Mouse (Mus musculus): ENCODE measurements around the gene Ccdc183. TPM values are rescaled to one million over a fixed set of nuclear protein-coding genes. Genes with fewer than 3 reads are reported as not detected.

Ccdc183 gene
- not detected in 2 replicates for polyA plus RNA-seq (2012; ENCODE audit: low replicate concordance)

DNA sequence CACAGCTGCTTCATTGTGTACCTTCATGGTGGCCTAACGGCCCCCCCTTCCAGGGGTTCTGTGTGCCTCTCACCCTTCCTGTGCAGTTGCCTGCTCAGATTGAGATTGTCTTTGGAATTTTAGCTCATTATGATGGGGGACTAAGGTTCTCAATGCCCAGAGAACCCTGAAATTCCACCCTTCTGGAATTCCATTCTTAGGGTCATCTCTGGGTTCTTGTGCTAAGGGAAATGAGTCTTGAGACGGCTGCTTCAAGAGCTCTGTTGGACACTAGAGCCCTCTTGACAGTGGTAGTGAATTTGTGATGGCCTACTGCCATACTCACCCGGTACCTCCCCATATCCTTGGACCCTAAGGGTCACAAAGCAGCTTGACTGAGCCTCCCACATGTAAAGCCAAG, at the start of gene Ccdc183:
Ccdc183 (minus strand) TSS at position 101 of the 400 bp plus-strand sequence.

DNA sequence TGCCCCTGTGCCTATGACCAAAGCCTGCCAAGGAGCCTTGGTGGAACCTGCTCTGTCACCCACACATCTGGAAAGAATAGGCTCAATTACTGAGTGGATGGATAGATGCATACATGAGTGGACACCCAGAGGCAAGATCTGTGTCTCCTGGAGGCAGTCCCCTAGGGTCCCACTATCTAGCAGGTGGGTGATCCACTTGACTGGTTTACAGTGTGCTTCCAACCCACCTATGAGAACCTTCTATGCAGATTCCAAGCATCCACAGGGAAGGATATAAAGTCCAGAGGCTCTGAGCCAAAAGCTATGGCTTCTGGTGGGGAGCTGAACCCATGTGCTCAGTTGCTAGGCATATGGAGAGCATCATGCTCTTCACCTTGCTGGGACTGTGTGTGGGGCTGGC, 40.2 kb upstream of the Ccdc183 start, which contains the start of gene Lcn5:
Lcn5 (plus strand) TSS at position 301 of the 400 bp plus-strand sequence.

DNA sequence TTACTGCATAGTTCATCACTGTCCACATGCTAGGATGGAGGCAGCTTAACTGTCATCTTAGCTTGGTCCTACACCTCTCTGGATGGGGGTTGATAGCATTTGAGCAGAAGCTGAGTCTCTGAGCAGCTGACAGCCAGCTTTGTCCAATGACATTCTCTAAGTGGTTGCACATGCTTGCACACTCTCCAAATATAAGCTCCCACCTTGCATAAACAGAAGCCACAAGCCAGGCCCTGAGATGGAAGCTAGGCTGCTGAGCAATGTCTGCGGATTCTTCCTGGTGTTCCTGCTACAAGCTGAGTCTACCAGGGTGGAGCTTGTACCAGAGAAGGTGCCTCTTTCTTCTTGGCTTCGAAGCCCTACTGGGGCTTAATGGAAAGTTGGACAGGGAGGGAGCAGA, 35.4 kb upstream of the Ccdc183 start, which contains the start of gene Lcn8:
Lcn8 (plus strand) TSS at position 219 of the 400 bp plus-strand sequence.

DNA sequence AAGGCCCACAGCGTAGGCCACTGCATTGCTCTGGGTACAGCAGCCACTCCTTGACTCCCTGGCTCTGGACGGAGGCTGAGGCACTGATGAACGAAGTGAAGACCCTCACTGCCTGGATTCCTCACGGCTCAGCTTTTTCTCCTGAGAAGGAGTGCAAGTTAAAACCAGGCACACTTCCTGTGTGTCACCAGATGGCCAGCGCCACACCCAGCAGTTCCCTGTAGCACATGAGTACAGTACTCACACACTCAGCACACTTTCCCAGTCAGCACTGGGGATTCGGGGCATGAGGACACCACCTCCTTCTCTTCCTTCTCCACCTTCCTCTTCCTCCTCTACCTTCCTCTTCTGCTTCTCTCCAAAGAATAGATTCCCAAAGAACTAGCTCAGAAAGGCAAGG, 10.3 kb upstream of the Ccdc183 start, which contains the start of gene Fcna:
Fcna (minus strand) TSS at position 220 of the 400 bp plus-strand sequence.

DNA sequence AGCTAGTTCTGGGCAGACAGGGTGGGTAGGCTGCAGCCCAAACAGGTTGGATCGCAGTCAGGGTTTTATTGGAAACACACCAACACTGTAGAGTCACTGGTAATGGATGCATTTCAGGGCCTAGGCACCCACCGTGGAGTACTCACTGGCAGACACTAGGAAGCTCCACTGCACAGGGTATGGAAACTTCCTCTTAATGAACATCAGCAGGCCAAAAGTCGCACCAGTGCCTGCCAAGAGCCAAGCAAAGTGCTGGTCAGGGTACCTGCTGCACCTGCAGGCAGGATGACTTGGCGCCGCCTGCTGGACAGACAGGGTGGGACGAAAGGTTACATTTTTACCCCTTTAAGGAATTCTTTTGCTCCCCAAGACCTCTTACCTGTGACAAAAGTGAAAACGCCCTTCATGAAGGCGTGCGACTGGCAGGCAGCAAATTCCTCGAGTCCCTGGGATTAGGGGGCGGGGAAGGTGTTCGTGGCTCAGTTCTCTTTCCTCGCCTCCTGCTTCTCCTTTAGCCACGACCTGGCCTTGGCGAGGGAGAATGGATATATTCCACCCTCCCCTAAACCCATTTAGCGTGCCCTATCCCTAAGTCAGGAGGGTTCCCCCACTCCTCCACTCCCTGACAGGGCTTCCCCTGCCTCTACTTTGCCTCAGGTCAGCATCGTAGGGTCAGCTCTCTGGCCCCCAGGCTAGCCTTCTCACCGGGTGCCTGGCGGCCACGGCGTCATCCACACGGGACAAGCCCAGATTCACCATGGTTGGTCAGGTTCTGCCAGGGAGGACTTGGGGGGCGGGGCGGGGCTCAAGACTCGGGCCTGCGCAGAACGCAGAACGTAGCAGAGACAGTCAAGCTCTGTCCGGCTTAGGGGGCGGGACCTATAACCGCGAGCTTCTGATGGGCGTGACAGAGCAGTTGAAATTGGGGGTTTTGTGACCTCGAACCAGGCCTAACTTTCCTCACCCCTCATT, 4.0 kb upstream of the Ccdc183 start, which contains the start of gene Tmem141:
Tmem141 (minus strand) TSS at position 777 of the 972 bp plus-strand sequence.

DNA sequence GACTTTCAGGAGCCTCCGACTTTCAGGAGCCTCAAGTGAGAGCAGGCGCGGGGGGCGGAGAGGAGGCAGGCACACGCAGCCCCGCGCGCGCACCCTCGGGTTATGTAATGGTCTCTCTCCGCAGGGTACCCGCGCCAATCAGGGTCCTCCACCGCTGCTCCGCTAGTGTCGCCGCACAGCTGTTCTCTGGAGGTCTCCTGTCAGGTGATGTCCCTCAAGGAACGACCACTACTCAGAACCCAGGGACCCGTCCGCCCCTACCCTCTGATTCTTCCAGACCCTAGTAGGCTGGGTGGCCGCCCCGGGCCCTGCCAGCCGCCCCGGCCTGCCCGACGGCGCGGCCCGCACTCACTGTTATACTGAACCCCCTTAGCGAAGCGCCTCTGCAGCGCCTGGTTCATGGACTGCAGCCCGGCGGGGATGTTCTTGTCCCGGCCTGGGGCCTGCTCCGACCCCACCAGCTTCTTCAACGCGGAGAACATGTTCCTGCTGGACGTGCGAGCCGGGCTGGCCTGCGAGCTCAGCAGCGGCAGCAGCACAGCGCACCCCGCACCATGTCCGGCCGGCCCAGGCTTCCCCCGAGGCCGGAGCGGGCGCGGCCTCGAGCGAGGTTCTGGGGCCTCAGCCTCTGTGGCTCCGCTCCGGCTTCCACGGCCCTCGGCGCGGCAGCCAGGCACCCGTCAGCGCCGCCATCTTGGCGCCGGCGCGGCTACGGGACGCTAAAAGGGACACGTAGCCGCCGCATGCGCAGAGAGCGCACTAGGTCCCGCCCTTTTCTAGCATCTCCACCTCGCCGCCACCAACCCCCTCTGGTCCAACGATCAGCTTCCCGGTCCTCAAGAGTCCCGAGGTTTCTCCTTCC, 9.5 kb downstream of the Ccdc183 start, which contains the start of gene Rabl6:
Rabl6 (minus strand) TSS at position 761 of the 862 bp plus-strand sequence.

GRCm38 (mm10) chr2:25581294-25581864, 36.1 kb downstream of the Ccdc183 start, which contains the start of gene Ajm1:
Ajm1 (minus strand) TSS chr2:25581757.

DNA sequence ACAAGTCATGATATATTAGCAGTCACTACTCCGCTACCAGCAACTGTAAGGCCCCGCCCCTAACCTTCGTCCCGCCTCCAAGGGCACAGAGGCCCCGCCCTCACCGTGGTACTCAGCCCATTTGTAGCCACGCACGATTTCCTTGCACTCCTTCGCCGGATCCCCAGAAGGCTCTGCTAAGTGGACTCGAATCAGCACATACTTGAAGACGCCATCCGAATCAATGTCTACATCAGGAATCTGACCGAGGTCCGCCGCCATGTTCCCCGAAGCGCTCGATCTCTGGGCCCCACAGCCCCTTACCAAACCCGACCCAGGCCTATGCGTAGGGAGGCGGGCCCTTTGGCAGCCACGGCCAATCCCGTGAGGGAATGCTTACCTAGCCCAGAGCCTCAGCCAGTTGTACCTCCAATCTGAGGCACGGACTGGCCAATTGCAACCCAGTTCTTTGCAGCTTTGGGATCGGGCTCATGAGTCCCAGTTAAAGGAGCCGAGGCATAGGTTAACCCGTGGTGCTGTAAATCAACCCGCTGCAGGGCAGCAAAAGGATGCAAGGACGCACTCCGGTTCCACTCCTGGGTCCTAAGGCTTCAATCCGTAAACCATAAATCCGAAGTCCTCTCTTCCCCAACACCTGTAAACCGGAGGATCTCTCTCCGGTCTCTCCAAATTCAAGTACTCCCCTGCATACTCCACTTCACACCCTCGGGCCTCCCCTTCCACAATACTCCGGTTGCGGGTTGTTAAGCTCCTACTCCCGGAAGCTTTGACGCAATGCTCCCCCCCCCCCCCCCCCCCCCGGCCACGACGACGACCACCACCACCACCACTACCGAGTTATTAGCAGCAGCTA, 42.7 kb downstream of the Ccdc183 start, which contains the start of the genes Mamdc4 and Phpt1:
Mamdc4 (minus strand) TSS at position 267 of the 853 bp plus-strand sequence.
Phpt1 (minus strand) TSS at position 646 of the 853 bp plus-strand sequence.

Other genes starting within 250 kb of the Ccdc183 start
- gene Sapcd2, start 245.4 kb downstream of the Ccdc183 start, polyA plus RNA-seq (2012; ENCODE audit: low replicate concordance) = 82.8 and 125 TPM in 2 replicates
- gene Entpd2, start 221.8 kb downstream of the Ccdc183 start, polyA plus RNA-seq (2012; ENCODE audit: low replicate concordance) = 0.67 TPM in 1 of 2 replicates, not detected in the other
- 8.1 and 13.5 TPM in 2 replicates for gene Npdc1, start 218.3 kb downstream of the Ccdc183 start, polyA plus RNA-seq (2012; ENCODE audit: low replicate concordance)
- gene Fut7, start 194.4 kb downstream of the Ccdc183 start, polyA plus RNA-seq (2012; ENCODE audit: low replicate concordance) = 2.3 TPM in 1 of 2 replicates, not detected in the other
- 8.3 and 12.8 TPM in 2 replicates for gene Abca2, start 189.0 kb downstream of the Ccdc183 start, polyA plus RNA-seq (2012; ENCODE audit: low replicate concordance)
- gene Clic3, start 160.8 kb downstream of the Ccdc183 start, polyA plus RNA-seq (2012; ENCODE audit: low replicate concordance) = not detected in 2 replicates
- gene Paxx, start 156.6 kb downstream of the Ccdc183 start, polyA plus RNA-seq (2012; ENCODE audit: low replicate concordance) = 30.3 and 31.6 TPM in 2 replicates
- not detected in 2 replicates for gene Ptgds, start 147.6 kb downstream of the Ccdc183 start, polyA plus RNA-seq (2012; ENCODE audit: low replicate concordance)
- gene Lcn12, start 123.8 kb downstream of the Ccdc183 start, polyA plus RNA-seq (2012; ENCODE audit: low replicate concordance) = not detected in 2 replicates
- gene Fbxw5, start 116.9 kb downstream of the Ccdc183 start, polyA plus RNA-seq (2012; ENCODE audit: low replicate concordance) = 15.5 and 54.4 TPM in 2 replicates
- not detected in 2 replicates for gene C8g, start 116.0 kb downstream of the Ccdc183 start, polyA plus RNA-seq (2012; ENCODE audit: low replicate concordance)
- 3.7 and 9.7 TPM in 2 replicates for gene Traf2, start 70.7 kb downstream of the Ccdc183 start, polyA plus RNA-seq (2012; ENCODE audit: low replicate concordance)
- gene Edf1, start 59.8 kb downstream of the Ccdc183 start, polyA plus RNA-seq (2012; ENCODE audit: low replicate concordance) = 336 and 839 TPM in 2 replicates
- 0.48 and 1.4 TPM in 2 replicates for gene Mamdc4, start 42.8 kb downstream of the Ccdc183 start, polyA plus RNA-seq (2012; ENCODE audit: low replicate concordance)
- 1.0 and 2.6 TPM in 2 replicates for gene Phpt1, start 42.5 kb downstream of the Ccdc183 start, polyA plus RNA-seq (2012; ENCODE audit: low replicate concordance)
- 3.0 and 3.9 TPM in 2 replicates for gene Ajm1, start 35.9 kb downstream of the Ccdc183 start, polyA plus RNA-seq (2012; ENCODE audit: low replicate concordance)
- 67.9 and 125 TPM in 2 replicates for gene Rabl6, start 9.2 kb downstream of the Ccdc183 start, polyA plus RNA-seq (2012; ENCODE audit: low replicate concordance)
- 1.6 and 4.4 TPM in 2 replicates for gene Tmem141, start 4.3 kb upstream of the Ccdc183 start, polyA plus RNA-seq (2012; ENCODE audit: low replicate concordance)
- 41.7 and 86.1 TPM in 2 replicates for gene Fcna, start 10.4 kb upstream of the Ccdc183 start, polyA plus RNA-seq (2012; ENCODE audit: low replicate concordance)
- gene Lcn8, start 35.4 kb upstream of the Ccdc183 start, polyA plus RNA-seq (2012; ENCODE audit: low replicate concordance) = not detected in 2 replicates
- gene Lcn5, start 40.3 kb upstream of the Ccdc183 start, polyA plus RNA-seq (2012; ENCODE audit: low replicate concordance) = not detected in 2 replicates
- gene Lcn6, start 59.1 kb upstream of the Ccdc183 start, polyA plus RNA-seq (2012; ENCODE audit: low replicate concordance) = not detected in 2 replicates
- not detected in 2 replicates for gene Lcn10, start 65.0 kb upstream of the Ccdc183 start, polyA plus RNA-seq (2012; ENCODE audit: low replicate concordance)
- gene Obp2a, start 82.4 kb upstream of the Ccdc183 start, polyA plus RNA-seq (2012; ENCODE audit: low replicate concordance) = not detected in 2 replicates
- gene Bmyc, start 89.1 kb upstream of the Ccdc183 start, polyA plus RNA-seq (2012; ENCODE audit: low replicate concordance) = 22.3 and 63.5 TPM in 2 replicates
- gene Obp2b, start 119.3 kb upstream of the Ccdc183 start, polyA plus RNA-seq (2012; ENCODE audit: low replicate concordance) = not detected in 2 replicates
- not detected in 2 replicates for gene Lcn3, start 147.9 kb upstream of the Ccdc183 start, polyA plus RNA-seq (2012; ENCODE audit: low replicate concordance)
- gene Lcn11, start 159.3 kb upstream of the Ccdc183 start, polyA plus RNA-seq (2012; ENCODE audit: low replicate concordance) = not detected in 2 replicates
- not detected in 2 replicates for gene Gm13539, start 164.6 kb upstream of the Ccdc183 start, polyA plus RNA-seq (2012; ENCODE audit: low replicate concordance)
- not detected in 2 replicates for gene Glt6d1, start 198.2 kb upstream of the Ccdc183 start, polyA plus RNA-seq (2012; ENCODE audit: low replicate concordance)
- not detected in 2 replicates for gene Lcn9, start 205.5 kb upstream of the Ccdc183 start, polyA plus RNA-seq (2012; ENCODE audit: low replicate concordance)
- gene Sohlh1, start 229.6 kb upstream of the Ccdc183 start, polyA plus RNA-seq (2012; ENCODE audit: low replicate concordance) = not detected in 2 replicates
- gene Kcnt1, start 246.1 kb upstream of the Ccdc183 start, polyA plus RNA-seq (2012; ENCODE audit: low replicate concordance) = 0.08 TPM in 1 of 2 replicates, not detected in the other